Mouse (Mus musculus): ENCODE results near the gene Scd3.

DNA sequence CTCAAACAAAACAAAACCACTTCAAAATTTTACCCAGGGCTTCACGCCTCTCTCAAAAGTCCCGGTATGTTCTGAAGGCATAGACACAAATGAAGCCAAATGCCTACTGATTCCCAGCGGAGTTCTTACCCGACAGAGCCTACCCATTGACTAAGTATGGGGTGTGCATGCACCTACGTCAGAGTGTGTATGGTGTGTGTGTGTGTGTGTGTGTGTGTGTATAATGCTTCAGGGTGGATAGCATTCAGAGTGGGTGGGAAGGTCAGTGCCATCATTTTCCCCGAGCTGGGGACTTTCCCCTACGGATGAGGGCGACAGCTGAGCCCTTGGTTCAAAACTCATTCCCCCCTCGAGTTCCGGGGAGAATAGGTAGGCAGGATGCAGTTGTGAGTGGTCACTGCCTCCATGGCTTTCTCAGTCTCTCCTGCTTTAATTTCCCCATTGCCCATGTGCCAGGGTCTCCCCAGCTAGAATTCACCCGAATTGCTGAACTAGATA is 45.8 kb downstream of the Scd3 start:
- TF ChIP-seq CTCF (IDR thresholded peaks at IDR 0.05) (no peak), EP300 (IDR thresholded peaks at IDR 0.05) (no peak)
